Mouse (Mus musculus) v-Abl transformed pro-B cells (cell line): ENCODE measurements at regions not wholly inside any gene's neighbourhood (a gene's known extent, or its start where the extent isn't known, plus 50 kb on each side); places are given as distances from the start of the nearest gene placed in this dataset.

Source experiments
- in situ Hi-C, 2 experiments: fragments of 400-800 bp; cut with MboI; formaldehyde crosslinking; loops; one replicate each; pipeline ENCODE4 v1.15.1; 2025; ENCODE audit not compliant: unreplicated experiment in 2 of 2

- in situ Hi-C loops = no loop called here
Measured at GRCm38 (mm10) chr17:42956588-42956987, 59.8 kb upstream of the Tnfrsf21 start.

GRCm38 (mm10) chr17:42954722-42955121 is 61.6 kb upstream of the Tnfrsf21 start:
- in situ Hi-C loops = no loop called here

GRCm38 (mm10) chr17:42944453-42944852 is 68.0 kb upstream of the Cd2ap start:
- in situ Hi-C loops = loop anchor here (5.0 to 25.0 kb wide), 2 partner anchors 132 to 287 kb away; no protein-coding TSS in a partner anchor

GRCm38 (mm10) chr17:42943272-42943696 is 66.8 kb upstream of the Cd2ap start:
- in situ Hi-C loops = loop anchor here (5.0 to 25.0 kb wide), 2 partner anchors 131 to 286 kb away; no protein-coding TSS in a partner anchor

- in situ Hi-C loops = loop anchor here in 1 of 2 experiments (25.0 kb wide), 1 partner anchor 127 kb away; no protein-coding TSS in a partner anchor
Measured at GRCm38 (mm10) chr17:42939476-42939875, 63.0 kb upstream of the Cd2ap start.

- in situ Hi-C loops = loop anchor here in 1 of 2 experiments (25.0 kb wide), 1 partner anchor 126 kb away; no protein-coding TSS in a partner anchor
Measured at GRCm38 (mm10) chr17:42938579-42938978, 62.1 kb upstream of the Cd2ap start.

- in situ Hi-C loops = loop anchor here in 1 of 2 experiments (25.0 kb wide), 1 partner anchor 125 kb away; no protein-coding TSS in a partner anchor
Measured at GRCm38 (mm10) chr17:42937480-42937879, 61.0 kb upstream of the Cd2ap start.

- in situ Hi-C loops = loop anchor here in 1 of 2 experiments (25.0 kb wide), 1 partner anchor 122 kb away; no protein-coding TSS in a partner anchor
Measured at GRCm38 (mm10) chr17:42934068-42934467, 57.6 kb upstream of the Cd2ap start.

GRCm38 (mm10) chr17:42933335-42934004 is 57.0 kb upstream of the Cd2ap start:
- in situ Hi-C loops = loop anchor here in 1 of 2 experiments (25.0 kb wide), 1 partner anchor 121 kb away; no protein-coding TSS in a partner anchor

GRCm38 (mm10) chr17:42927320-42927719 is 50.9 kb upstream of the Cd2ap start:
- in situ Hi-C loops = loop anchor here in 1 of 2 experiments (25.0 kb wide), 1 partner anchor 115 kb away; no protein-coding TSS in a partner anchor
